Mouse (Mus musculus) kidney, postnatal 0 days (tissue): Measurements from ENCODE around the gene Ero1lb. TPM values are rescaled to one million over a fixed set of nuclear protein-coding genes. Genes with fewer than 3 reads are reported as not detected.

Source experiments
- ATAC-seq: fragments of 200-750 bp; cut with Nextera tagmentation; replicated peaks from 2 replicates; pipeline ENCODE4 v1.8.0; 2017; ENCODE audit warnings: low read depth, moderate number of reproducible peaks, moderate TSS enrichment, moderate library complexity; ENCODE audit not compliant: low FRiP score
- DNase-seq: peaks from one replicate; pipeline ENCODE4 v3.0.0-alpha.2; 2016; ENCODE audit warnings: low spot score
- H3K27ac ChIP-seq: fragments of 300-500 bp; sonication (generic); 2 replicates; pipeline ENCODE4 v1.5.1; 2014; ENCODE audit warnings: mild to moderate bottlenecking
- H3K27me3 ChIP-seq: fragments of 300-500 bp; sonication (generic); 2 replicates; pipeline ENCODE4 v1.6.1; 2014; ENCODE audit warnings: low read length, mixed read lengths; ENCODE audit not compliant: insufficient read depth
- H3K36me3 ChIP-seq: fragments of 300-500 bp; sonication (generic); 2 replicates; pipeline ENCODE4 v1.6.1; 2014; ENCODE audit warnings: low read length, mixed read lengths; ENCODE audit not compliant: insufficient read depth
- H3K4me1 ChIP-seq: fragments of 300-500 bp; sonication (generic); replicated peaks from 2 replicates; pipeline ENCODE4 v1.6.1; 2014; ENCODE audit warnings: antibody characterized with exemption, low read length, mixed read lengths; ENCODE audit not compliant: insufficient read depth
- H3K4me2 ChIP-seq: fragments of 300-500 bp; sonication (generic); 2 replicates; pipeline ENCODE4 v1.6.1; 2014; ENCODE audit warnings: mild to moderate bottlenecking, low read length, moderate library complexity, mixed read lengths
- H3K4me3 ChIP-seq: fragments of 300-500 bp; sonication (generic); replicated peaks from 2 replicates; pipeline ENCODE4 v1.5.1; 2014; ENCODE audit warnings: low read depth, low read length
- H3K9ac ChIP-seq: fragments of 300-500 bp; sonication (generic); 2 replicates; pipeline ENCODE4 v1.6.1; 2014; ENCODE audit warnings: low read depth, low read length
- H3K9me3 ChIP-seq: fragments of 300-500 bp; sonication (generic); replicated peaks from 2 replicates; pipeline ENCODE4 v1.6.1; 2016; ENCODE audit warnings: low read length, inconsistent platforms, mixed read lengths
- CTCF ChIP-seq: IDR thresholded peaks from 2 replicates; pipeline ENCODE4 v1.5.1; 2016; ENCODE audit warnings: antibody characterized with exemption, low read depth, mild to moderate bottlenecking, moderate library complexity
- WGBS: fragments of 180-500 bp; shearing (Covaris S2); extraction: QIAGEN DNeasy Blood & Tissue Kit; methylation state at CpG from one replicate; pipeline ENCODE4 v1.1.7; 2014; 5-methylcytosine and 5-hydroxymethylcytosine counted together
- polyA plus RNA-seq: library from polyadenylated mRNA; unstranded; fragments of >200 nt; fragmentation: Nextera tagmentation; extraction: Ambion mirVana; gene quantifications from 2 replicates; pipeline ENCODE4 v1.2.1, GENCODE M21; 2015

Ero1lb gene
- polyA plus RNA-seq, 1 experiment from 2014 or later, result 6.1 TPM

- Histone ChIP-seq H3K9ac (no peak overlapping the region), H3K9me3 (no peaks in the 10 kb centered on the region), H3K4me1 (no peaks in the 10 kb centered on the region), H3K4me2 (no peak overlapping the region), H3K27ac (no peak overlapping the region), H3K27me3 (no peaks in the 10 kb centered on the region), H3K36me3 (no peaks in the 10 kb centered on the region), H3K4me3 (no peak overlapping the region)
- ATAC-seq, result no peak
- no peak for TF ChIP-seq CTCF
- WGBS, result 60% methylated on average over 4 of the region's 4 CpGs
- no peak for DNase-seq
Observed at GRCm38 (mm10) chr13:12554211-12554610, 11.5 kb upstream of the Ero1lb start.

- WGBS, result 61% methylated on average over 3 of the region's 3 CpGs
- TF ChIP-seq CTCF, result peak; percentile 7; the same call in 1 of the 2 replicates
- no peak for DNase-seq
- no peak for ATAC-seq
- Histone ChIP-seq H3K9me3 (no peaks in the 10 kb centered on the region), H3K4me2 (no peak overlapping the region), H3K4me3 (no peak overlapping the region), H3K36me3 (no peaks in the 10 kb centered on the region), H3K4me1 (no peaks in the 10 kb centered on the region), H3K27ac (no peak overlapping the region), H3K9ac (no peak overlapping the region), H3K27me3 (no peaks in the 10 kb centered on the region)
Observed at GRCm38 (mm10) chr13:12559044-12559443, 6.6 kb upstream of the Ero1lb start.

GRCm38 (mm10) chr13:12559462-12560120, 6.1 kb upstream of the Ero1lb start:
- Histone ChIP-seq H3K9ac (no peak overlapping the region), H3K36me3 (no peaks in the 10 kb centered on the region), H3K9me3 (no peaks in the 10 kb centered on the region), H3K4me1 (no peaks in the 10 kb centered on the region), H3K4me2 (no peak overlapping the region), H3K4me3 (no peak overlapping the region), H3K27ac (no peak overlapping the region), H3K27me3 (no peaks in the 10 kb centered on the region)
- 77% methylated on average over 6 of the region's 6 CpGs for WGBS
- no peak for TF ChIP-seq CTCF
- ATAC-seq (no peak), DNase-seq (no peak)

- Histone ChIP-seq H3K9me3 (no peaks in the 10 kb centered on the region), H3K36me3 (no peaks in the 10 kb centered on the region), H3K27me3 (no peaks in the 10 kb centered on the region), H3K9ac (no peak overlapping the region), H3K4me1 (peaks cover 11% of the 10 kb centered on the region; the same call in 1 of the 2 replicates), H3K4me2 (no peak overlapping the region), H3K27ac (no peak overlapping the region), H3K4me3 (no peak overlapping the region)
- DNase-seq (no peak), ATAC-seq (no peak)
- 64% methylated on average over 2 of the region's 2 CpGs for WGBS
- no peak for TF ChIP-seq CTCF
Observed at GRCm38 (mm10) chr13:12561729-12562128, 3.9 kb upstream of the Ero1lb start.

DNA sequence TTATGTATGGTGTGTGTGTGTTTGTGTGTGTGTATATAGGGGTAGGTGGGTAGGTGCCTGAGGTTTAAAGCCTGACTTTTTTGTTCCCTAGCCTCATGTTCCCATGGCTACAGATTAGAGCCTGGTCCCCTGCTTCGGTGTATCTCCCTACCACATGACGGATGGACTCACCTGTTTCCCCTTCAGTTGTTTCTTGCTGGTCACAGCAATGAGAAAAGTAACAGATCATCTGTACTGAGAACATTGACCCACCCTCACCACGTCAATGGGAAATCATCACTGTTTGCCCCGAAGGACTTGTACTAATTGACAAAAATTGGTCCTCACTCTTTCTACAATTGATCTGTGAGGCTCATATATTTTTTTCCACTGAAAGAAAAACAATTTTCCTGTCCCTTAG, 3.4 kb upstream of the Ero1lb start:
- WGBS, result 83% methylated on average over 4 of the region's 4 CpGs
- no peak for TF ChIP-seq CTCF
- DNase-seq (no peak), ATAC-seq (no peak)
- Histone ChIP-seq H3K36me3 (no peaks in the 10 kb centered on the region), H3K4me1 (peaks cover 11% of the 10 kb centered on the region; the same call in 1 of the 2 replicates), H3K9me3 (no peaks in the 10 kb centered on the region), H3K4me2 (no peak overlapping the region), H3K27ac (no peak overlapping the region), H3K4me3 (no peak overlapping the region), H3K9ac (no peak overlapping the region), H3K27me3 (no peaks in the 10 kb centered on the region)

GRCm38 (mm10) chr13:12567936-12568335, 2.3 kb downstream of the Ero1lb start:
- Histone ChIP-seq H3K36me3 (no peaks in the 10 kb centered on the region), H3K27me3 (no peaks in the 10 kb centered on the region), H3K4me2 (no peak overlapping the region), H3K4me3 (no peak overlapping the region), H3K4me1 (peaks cover 11% of the 10 kb centered on the region; the same call in 1 of the 2 replicates), H3K27ac (no peak overlapping the region), H3K9me3 (no peaks in the 10 kb centered on the region), H3K9ac (no peak overlapping the region)
- DNase-seq (no peak), ATAC-seq (no peak)
- WGBS, result 80% methylated on average over 1 of the region's 1 CpGs
- TF ChIP-seq CTCF, result no peak
